Mouse (Mus musculus): Measurements from ENCODE around the gene Zfp784. TPM values are rescaled to one million over a fixed set of nuclear protein-coding genes. Genes with fewer than 3 reads are reported as not detected.

Zfp784 gene
- polyA plus RNA-seq, 1 experiment from 2014 or later: 8.9 TPM

GRCm38 (mm10) chr7:5060239-5060731 lies 22.0 kb upstream of the Zfp784 start:
- WGBS: 2% methylated on average over 27 of the region's 27 CpGs
- H3K9ac ChIP-seq: peak overlapping the region; percentile 87
- H3K4me1 ChIP-seq (replicated peaks; ENCODE audit: control insufficient read depth, insufficient read depth, low read length): peaks cover 46% of the 10 kb centered on the region
- peak overlapping the region; percentile 86 for H3K4me2 ChIP-seq (replicated peaks)
- H3K27ac ChIP-seq: peak overlapping the region; percentile 99
- H3K9me3 ChIP-seq (ENCODE audit: control insufficient read depth, low read length): no peaks in the 10 kb centered on the region
- peak; percentile 71 for DNase-seq (ENCODE audit: low spot score)
- H3K4me3 ChIP-seq (replicated peaks; ENCODE audit: low read length): peak overlapping the region; percentile 77
- peaks cover 19% of the 10 kb centered on the region for H3K27me3 ChIP-seq (ENCODE audit: control insufficient read depth, insufficient read depth, low read length)
- H3K36me3 ChIP-seq (replicated peaks; ENCODE audit: control insufficient read depth, insufficient read depth): no peaks in the 10 kb centered on the region
- no peak for ATAC-seq (ENCODE audit: low FRiP score)

DNA sequence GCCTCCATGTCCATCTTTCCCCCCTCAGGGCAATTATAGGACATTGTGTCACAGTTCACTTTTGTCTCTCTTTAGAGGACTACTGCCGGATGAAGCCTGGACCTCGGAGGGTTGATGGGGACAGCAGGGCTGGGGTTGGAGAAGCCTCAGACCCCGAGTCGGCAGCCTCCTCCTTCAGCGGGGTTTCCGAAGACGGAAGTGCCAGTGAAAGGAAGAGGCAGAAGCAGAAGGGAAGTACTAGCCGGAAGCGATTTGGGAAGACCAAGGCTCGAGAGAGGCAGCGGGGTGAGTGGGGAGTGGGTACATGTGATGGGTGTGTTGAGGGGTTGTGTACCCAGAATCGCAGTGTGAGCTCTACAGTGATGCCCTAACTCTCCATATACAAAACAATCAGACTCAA lies 21.2 kb upstream of the Zfp784 start:
- no peak for DNase-seq (ENCODE audit: low spot score)
- ATAC-seq (ENCODE audit: low FRiP score): no peak
- Histone ChIP-seq H3K9ac (0 out of 2 replicates have a peak overlapping the region, but pooled peaks have one; percentile 87), H3K4me1 (replicated peaks; ENCODE audit: control insufficient read depth, insufficient read depth, low read length) (peaks cover 48% of the 10 kb centered on the region), H3K4me2 (replicated peaks) (peak overlapping the region; percentile 86; the same call in 1 of the 2 replicates), H3K27ac (peak overlapping the region; percentile 99), H3K27me3 (ENCODE audit: control insufficient read depth, insufficient read depth, low read length) (peaks cover 28% of the 10 kb centered on the region), H3K36me3 (replicated peaks; ENCODE audit: control insufficient read depth, insufficient read depth) (no peaks in the 10 kb centered on the region), H3K9me3 (ENCODE audit: control insufficient read depth, low read length) (no peaks in the 10 kb centered on the region), H3K4me3 (replicated peaks; ENCODE audit: low read length) (0 out of 2 replicates have a peak overlapping the region, but pooled peaks have one; percentile 77)
- 89% methylated on average over 12 of the region's 12 CpGs for WGBS

GRCm38 (mm10) chr7:5058631-5059030 lies 20.4 kb upstream of the Zfp784 start:
- ATAC-seq (ENCODE audit: low FRiP score): no peak
- Histone ChIP-seq H3K27ac (no peak overlapping the region), H3K9me3 (ENCODE audit: control insufficient read depth, low read length) (no peaks in the 10 kb centered on the region), H3K4me1 (replicated peaks; ENCODE audit: control insufficient read depth, insufficient read depth, low read length) (peaks cover 40% of the 10 kb centered on the region), H3K4me3 (replicated peaks; ENCODE audit: low read length) (no peak overlapping the region), H3K4me2 (replicated peaks) (peak overlapping the region; percentile 78; the same call in 1 of the 2 replicates), H3K36me3 (replicated peaks; ENCODE audit: control insufficient read depth, insufficient read depth) (no peaks in the 10 kb centered on the region), H3K27me3 (ENCODE audit: control insufficient read depth, insufficient read depth, low read length) (peaks cover 35% of the 10 kb centered on the region), H3K9ac (peak overlapping the region; percentile 86; the same call in 1 of the 2 replicates)
- no peak for DNase-seq (ENCODE audit: low spot score)
- 96% methylated on average over 1 of the region's 1 CpGs for WGBS

DNA sequence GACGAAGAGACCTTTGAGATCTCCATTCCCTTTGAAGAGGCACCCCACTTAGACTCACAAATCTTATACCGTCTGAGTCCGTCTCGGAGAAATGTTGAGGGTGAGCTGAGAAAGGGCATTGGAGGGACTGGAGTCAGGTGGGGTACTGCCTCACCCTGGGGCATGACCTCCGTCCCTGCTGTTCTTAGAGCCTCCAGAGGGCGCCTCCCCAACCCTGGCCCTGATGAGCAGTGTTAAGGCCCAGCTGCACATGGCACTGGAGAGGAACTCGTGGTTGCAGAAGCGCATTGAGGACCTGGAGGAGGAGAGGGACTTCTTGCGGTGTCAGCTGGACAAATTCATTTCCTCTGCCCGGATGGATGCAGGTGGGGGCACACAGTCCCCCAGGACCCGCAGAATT lies 19.6 kb upstream of the Zfp784 start:
- Histone ChIP-seq H3K4me3 (replicated peaks; ENCODE audit: low read length) (peak overlapping the region; percentile 68), H3K9me3 (ENCODE audit: control insufficient read depth, low read length) (no peaks in the 10 kb centered on the region), H3K9ac (peak overlapping the region; percentile 86), H3K27me3 (ENCODE audit: control insufficient read depth, insufficient read depth, low read length) (peaks cover 44% of the 10 kb centered on the region), H3K27ac (no peak overlapping the region), H3K4me1 (replicated peaks; ENCODE audit: control insufficient read depth, insufficient read depth, low read length) (peaks cover 43% of the 10 kb centered on the region), H3K4me2 (replicated peaks) (peak overlapping the region; percentile 78), H3K36me3 (replicated peaks; ENCODE audit: control insufficient read depth, insufficient read depth) (no peaks in the 10 kb centered on the region; the same call in 1 of the 2 replicates)
- DNase-seq (ENCODE audit: low spot score) (no peak), ATAC-seq (ENCODE audit: low FRiP score) (no peak)
- 28% methylated on average over 11 of the region's 11 CpGs for WGBS

DNA sequence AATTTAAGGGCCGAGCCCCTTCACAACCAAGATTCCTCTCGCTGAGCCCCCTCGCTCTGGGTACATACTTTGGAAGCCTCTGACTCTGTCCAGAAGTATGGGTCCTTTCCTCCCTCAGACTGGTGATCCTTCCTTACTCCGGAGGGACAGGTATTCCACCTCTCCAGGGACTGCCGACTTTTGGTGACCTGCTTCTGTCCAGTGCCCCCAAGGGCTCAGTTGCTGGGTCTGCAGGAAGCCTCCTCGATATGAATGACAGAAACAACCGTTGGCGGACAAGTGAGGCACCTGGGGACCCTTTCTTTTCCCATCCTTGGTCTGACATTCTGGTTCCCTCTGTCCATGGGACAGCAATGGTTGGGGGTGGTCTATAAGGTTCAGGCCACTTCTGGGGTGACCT lies 19.1 kb upstream of the Zfp784 start:
- Histone ChIP-seq H3K9ac (peak overlapping the region; percentile 86), H3K4me2 (replicated peaks) (peak overlapping the region; percentile 78), H3K27ac (peak overlapping the region; percentile 75; the same call in 1 of the 2 replicates), H3K27me3 (ENCODE audit: control insufficient read depth, insufficient read depth, low read length) (peaks cover 47% of the 10 kb centered on the region), H3K4me1 (replicated peaks; ENCODE audit: control insufficient read depth, insufficient read depth, low read length) (peaks cover 47% of the 10 kb centered on the region), H3K4me3 (replicated peaks; ENCODE audit: low read length) (peak overlapping the region; percentile 68), H3K36me3 (replicated peaks; ENCODE audit: control insufficient read depth, insufficient read depth) (no peaks in the 10 kb centered on the region; the same call in 1 of the 2 replicates), H3K9me3 (ENCODE audit: control insufficient read depth, low read length) (no peaks in the 10 kb centered on the region)
- ATAC-seq (ENCODE audit: low FRiP score) (no peak), DNase-seq (ENCODE audit: low spot score) (no peak)
- 34% methylated on average over 8 of the region's 8 CpGs for WGBS

DNA sequence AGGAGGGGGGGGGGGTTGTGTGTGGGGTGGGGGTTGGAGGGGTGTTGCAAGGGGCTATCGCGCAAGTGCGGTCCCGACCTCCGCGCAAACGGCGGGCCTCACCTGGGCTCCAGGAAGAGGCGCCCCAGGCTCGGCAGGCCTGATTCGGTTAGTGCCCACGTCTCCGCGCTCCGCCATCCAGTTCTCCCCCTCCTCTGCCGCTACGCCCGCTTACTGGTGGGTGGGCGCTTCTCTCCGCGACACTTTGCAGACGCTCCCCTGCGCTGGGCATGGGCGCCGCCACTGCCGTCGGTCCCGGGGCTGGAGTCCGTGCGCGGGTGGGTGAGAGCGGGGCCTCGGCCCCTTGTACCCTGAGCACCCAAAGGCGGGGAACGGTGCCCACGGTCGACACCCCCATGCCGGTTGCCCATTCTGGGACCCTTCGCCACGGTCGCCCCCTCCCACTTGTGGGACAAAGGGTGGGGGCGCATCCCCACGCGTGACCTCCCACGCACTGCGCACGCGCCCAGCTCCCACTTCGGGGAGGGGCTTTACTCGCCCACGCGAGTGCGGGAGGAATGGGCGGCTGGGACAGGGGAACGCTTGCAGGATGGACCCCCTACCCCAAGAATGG lies 18.5 kb upstream of the Zfp784 start:
- peak; percentile 15 for ATAC-seq (ENCODE audit: low FRiP score)
- peaks cover 51% of the 10 kb centered on the region for H3K4me1 ChIP-seq (replicated peaks; ENCODE audit: control insufficient read depth, insufficient read depth, low read length)
- H3K27me3 ChIP-seq (ENCODE audit: control insufficient read depth, insufficient read depth, low read length): peaks cover 47% of the 10 kb centered on the region
- H3K9ac ChIP-seq: peak overlapping the region; percentile 86
- 2% methylated on average over 55 of the region's 55 CpGs for WGBS
- no peaks in the 10 kb centered on the region for H3K9me3 ChIP-seq (ENCODE audit: control insufficient read depth, low read length)
- H3K36me3 ChIP-seq (replicated peaks; ENCODE audit: control insufficient read depth, insufficient read depth): no peaks in the 10 kb centered on the region; the same call in 1 of the 2 replicates
- peak overlapping the region; percentile 68 for H3K4me3 ChIP-seq (replicated peaks; ENCODE audit: low read length)
- DNase-seq (ENCODE audit: low spot score): no peak
- peak overlapping the region; percentile 78 for H3K4me2 ChIP-seq (replicated peaks)
- peak overlapping the region; percentile 75 for H3K27ac ChIP-seq

GRCm38 (mm10) chr7:5053456-5054179 lies 15.4 kb upstream of the Zfp784 start:
- peak overlapping the region; percentile 66 for H3K4me3 ChIP-seq (replicated peaks; ENCODE audit: low read length)
- ATAC-seq (ENCODE audit: low FRiP score) (no peak), DNase-seq (ENCODE audit: low spot score) (no peak)
- H3K4me1 ChIP-seq (replicated peaks; ENCODE audit: control insufficient read depth, insufficient read depth, low read length): peaks cover 46% of the 10 kb centered on the region
- peaks cover 47% of the 10 kb centered on the region for H3K27me3 ChIP-seq (ENCODE audit: control insufficient read depth, insufficient read depth, low read length)
- no peaks in the 10 kb centered on the region; the same call in 1 of the 2 replicates for H3K36me3 ChIP-seq (replicated peaks; ENCODE audit: control insufficient read depth, insufficient read depth)
- H3K9ac ChIP-seq: peak overlapping the region; percentile 89
- no peak overlapping the region for H3K27ac ChIP-seq
- peak overlapping the region; percentile 71 for H3K4me2 ChIP-seq (replicated peaks)
- 10% methylated on average over 32 of the region's 32 CpGs for WGBS
- no peaks in the 10 kb centered on the region for H3K9me3 ChIP-seq (ENCODE audit: control insufficient read depth, low read length)

- Histone ChIP-seq H3K9ac (peak overlapping the region; percentile 89), H3K4me3 (replicated peaks; ENCODE audit: low read length) (peak overlapping the region; percentile 66), H3K9me3 (ENCODE audit: control insufficient read depth, low read length) (no peaks in the 10 kb centered on the region), H3K36me3 (replicated peaks; ENCODE audit: control insufficient read depth, insufficient read depth) (no peaks in the 10 kb centered on the region; the same call in 1 of the 2 replicates), H3K27ac (no peak overlapping the region), H3K4me2 (replicated peaks) (peak overlapping the region; percentile 71), H3K4me1 (replicated peaks; ENCODE audit: control insufficient read depth, insufficient read depth, low read length) (peaks cover 44% of the 10 kb centered on the region), H3K27me3 (ENCODE audit: control insufficient read depth, insufficient read depth, low read length) (peaks cover 43% of the 10 kb centered on the region)
- no peak for DNase-seq (ENCODE audit: low spot score)
- no peak for ATAC-seq (ENCODE audit: low FRiP score)
- 4% methylated on average over 45 of the region's 45 CpGs for WGBS
These were observed 14.7 kb upstream of the Zfp784 start for GRCm38 (mm10) chr7:5052931-5053343.

DNA sequence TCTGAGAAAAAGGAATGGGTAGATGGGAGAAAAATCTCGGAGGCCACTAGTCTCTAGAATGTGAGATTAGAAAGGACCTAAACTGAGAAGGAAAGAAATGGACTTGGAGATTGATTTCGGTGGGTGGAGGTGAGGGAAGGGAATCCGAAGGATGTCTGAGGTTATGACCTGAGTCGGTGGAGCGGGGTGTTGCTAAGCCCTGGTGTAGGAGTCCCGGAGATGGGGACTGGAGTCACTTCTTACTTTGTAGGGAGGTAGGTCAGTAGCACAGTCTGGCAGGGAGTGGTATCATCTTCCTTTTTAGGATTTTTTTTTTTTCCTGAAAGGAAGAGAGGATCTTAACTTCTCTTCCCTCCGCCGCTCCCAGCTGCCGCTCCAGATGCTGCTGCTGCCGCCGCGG lies 14.2 kb upstream of the Zfp784 start:
- 4% methylated on average over 12 of the region's 12 CpGs for WGBS

More for the DNA sequence above, 14.2 kb upstream of the Zfp784 start:
- DNase-seq (ENCODE audit: low spot score) (no peak), ATAC-seq (ENCODE audit: low FRiP score) (no peak)
- Histone ChIP-seq H3K4me1 (replicated peaks; ENCODE audit: control insufficient read depth, insufficient read depth, low read length) (peaks cover 39% of the 10 kb centered on the region), H3K27me3 (ENCODE audit: control insufficient read depth, insufficient read depth, low read length) (peaks cover 38% of the 10 kb centered on the region), H3K36me3 (replicated peaks; ENCODE audit: control insufficient read depth, insufficient read depth) (no peaks in the 10 kb centered on the region; the same call in 1 of the 2 replicates), H3K9ac (peak overlapping the region; percentile 89), H3K4me2 (replicated peaks) (peak overlapping the region; percentile 71), H3K27ac (peak overlapping the region; percentile 89), H3K9me3 (ENCODE audit: control insufficient read depth, low read length) (no peaks in the 10 kb centered on the region), H3K4me3 (replicated peaks; ENCODE audit: low read length) (peak overlapping the region; percentile 66)
